Mouse (Mus musculus) cortical plate, adult 2 months (tissue): ENCODE measurements at regions not wholly inside any gene's neighbourhood (a gene's known extent, or its start where the extent isn't known, plus 50 kb on each side); places are given as distances from the start of the nearest gene placed in this dataset.

Experiments used
- H3K27ac ChIP-seq: fragments of 200-500 bp; 2 replicates; pipeline ENCODE4 v1.5.1; 2012; ENCODE audit warnings: low read length, control low read depth, inconsistent platforms; ENCODE audit not compliant: insufficient read depth
- H3K4me1 ChIP-seq: fragments of 200-500 bp; 2 replicates; pipeline ENCODE4 v1.6.1; 2011; ENCODE audit warnings: low read length; ENCODE audit not compliant: control insufficient read depth, insufficient read depth
- H3K4me3 ChIP-seq: fragments of 200-500 bp; 2 replicates; pipeline ENCODE4 v1.5.1; 2011; ENCODE audit warnings: mild to moderate bottlenecking, low read length, control low read depth; ENCODE audit not compliant: insufficient read depth
- CTCF ChIP-seq: fragments of 200-500 bp; IDR thresholded peaks from 2 replicates; pipeline ENCODE4 v1.5.1; 2011; ENCODE audit warnings: mild to moderate bottlenecking, control low read depth, low read length; ENCODE audit not compliant: insufficient read depth; ENCODE audit errors: extremely low read depth
- POLR2A ChIP-seq: fragments of 200-500 bp; IDR thresholded peaks from 2 replicates; pipeline ENCODE4 v1.6.1; 2011; ENCODE audit warnings: mild to moderate bottlenecking, low read length, control low read depth; ENCODE audit not compliant: insufficient read depth; ENCODE audit errors: extremely low read depth

DNA sequence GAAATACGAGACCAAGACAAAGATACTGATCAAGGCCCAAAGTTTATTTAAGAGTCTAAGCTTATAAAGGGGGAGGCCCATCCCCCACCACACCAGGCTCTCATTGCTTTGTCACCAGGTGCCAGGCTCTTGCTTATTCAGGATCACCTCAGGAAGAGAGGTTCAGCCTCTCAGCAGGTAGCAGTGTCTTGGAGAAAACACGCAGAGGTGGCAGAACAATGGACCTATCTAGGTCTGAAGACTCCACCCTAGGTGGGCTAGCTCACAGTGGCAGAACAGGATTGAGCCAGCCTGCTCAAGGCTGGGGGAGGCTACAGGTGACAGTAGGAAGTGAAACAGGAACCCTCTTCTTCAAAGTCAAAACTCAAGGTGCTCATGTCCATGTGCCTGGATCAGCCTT lies 174.9 kb downstream of the Rps24 start:
- no peak overlapping the region for H3K27ac ChIP-seq
- H3K4me3 ChIP-seq: no peak overlapping the region
- TF ChIP-seq CTCF: no peak
- TF ChIP-seq POLR2A: no peak
- no peaks in the 10 kb centered on the region for H3K4me1 ChIP-seq

DNA sequence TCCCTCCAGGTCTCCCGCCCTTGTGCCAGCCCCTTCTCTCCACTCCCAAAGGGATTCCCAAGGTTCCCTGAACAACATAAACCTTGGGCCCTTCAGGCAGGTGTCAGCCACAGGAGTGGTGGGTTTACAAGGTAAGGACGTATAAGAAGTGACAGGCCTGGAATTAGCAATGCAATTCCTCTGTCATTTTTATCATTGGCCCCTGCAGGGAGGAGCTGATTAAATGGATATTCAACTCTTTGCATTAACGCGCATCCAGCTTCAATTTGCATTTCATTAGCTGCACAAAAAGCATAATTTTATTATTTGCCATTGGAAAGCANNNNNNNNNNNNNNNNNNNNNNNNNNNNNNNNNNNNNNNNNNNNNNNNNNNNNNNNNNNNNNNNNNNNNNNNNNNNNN lies 178.3 kb downstream of the Rps24 start:
- TF ChIP-seq CTCF (no peak), POLR2A (no peak)
- Histone ChIP-seq H3K4me3 (no peak overlapping the region), H3K27ac (no peak overlapping the region), H3K4me1 (no peaks in the 10 kb centered on the region)
